8 mouse cellular contexts compared by ENCODE assay signal in genomic region chr1:167270342-167271111, GRCm38 (mm10). TPM values are rescaled to one million over a fixed set of nuclear protein-coding genes. Genes with fewer than 3 reads are reported as not detected.
DNase-seq lines count a peak whose midpoint lies in the region; ATAC-seq and TF ChIP-seq lines count a peak whose summit lies in the region.

No protein-coding gene starts in this region.

- no peaks in the 10 kb centered on the region for H3K36me3 ChIP-seq in limb, embryonic 14.5 days (ENCODE audit: control insufficient read depth, insufficient read depth, low read length)
- H3K36me3 ChIP-seq in neural tube, embryonic 11.5 days (ENCODE audit: control insufficient read depth, insufficient read depth, low read length): no peaks in the 10 kb centered on the region

- peak overlapping the region; percentile 4 for H3K4me3 ChIP-seq in limb, embryonic 14.5 days (replicated peaks; ENCODE audit: low read length)
- no peak overlapping the region for H3K4me3 ChIP-seq in neural tube, embryonic 11.5 days (ENCODE audit: low read depth, low read length)

- no peaks in the 10 kb centered on the region for H3K9me3 ChIP-seq in limb, embryonic 14.5 days (ENCODE audit: control insufficient read depth, low read length)
- no peaks in the 10 kb centered on the region for H3K9me3 ChIP-seq in neural tube, embryonic 11.5 days (ENCODE audit: control insufficient read depth, low read length)

- H3K27ac ChIP-seq in limb, embryonic 14.5 days (replicated peaks; ENCODE audit: low read depth, low read length): peak overlapping the region; percentile 52
- H3K27ac ChIP-seq in neural tube, embryonic 11.5 days (ENCODE audit: low read depth, low read length): no peak overlapping the region

- no peaks in the 10 kb centered on the region for H3K27me3 ChIP-seq in limb, embryonic 14.5 days (ENCODE audit: control insufficient read depth, insufficient read depth, low read length)
- H3K27me3 ChIP-seq in neural tube, embryonic 11.5 days (ENCODE audit: control insufficient read depth, insufficient read depth, low read length): no peaks in the 10 kb centered on the region

- 17% methylated on average over 19 of the region's 19 CpGs for WGBS in limb, embryonic 14.5 days
- 11% methylated on average over 19 of the region's 19 CpGs for WGBS in neural tube, embryonic 11.5 days

- TF ChIP-seq POLR2A in limb, embryonic 14.5 days (IDR thresholded peaks at IDR 0.05; ENCODE audit: borderline replicate concordance, extremely low read depth, insufficient read depth, insufficient read length): no peak

- H3K4me2 ChIP-seq in limb, embryonic 14.5 days (replicated peaks; ENCODE audit: low read depth, low read length, severe bottlenecking): peak overlapping the region; percentile 42
- peak overlapping the region; percentile 24 for H3K4me2 ChIP-seq in neural tube, embryonic 11.5 days (ENCODE audit: low read depth)

- peak; percentile 54 to 56 for DNase-seq in layer of hippocampus, postnatal 10 days (ENCODE audit: low spot score in 2 of 2)
- DNase-seq in layer of hippocampus, postnatal 36 days: no peak
- peak; percentile 95 for DNase-seq in ZHBTc4 (ENCODE audit: low read depth, low spot score)
- peak; percentile 22 to 55 for DNase-seq in gastrocnemius, postnatal 4 days (ENCODE audit: low spot score in 2 of 2)
- DNase-seq in limb, embryonic 14.5 days (ENCODE audit: low spot score): peak; percentile 71
- DNase-seq in neural tube, embryonic 11.5 days (ENCODE audit: low spot score): no peak
- no peak for DNase-seq in adrenal gland, postnatal 36 days
- no peak for DNase-seq in layer of hippocampus, adult 18-20 months (ENCODE audit: low spot score in 2 of 2)

- peak overlapping the region; percentile 17; the same call in 1 of the 2 replicates for H3K9ac ChIP-seq in limb, embryonic 14.5 days (ENCODE audit: low read depth, low read length, severe bottlenecking)
- peak overlapping the region; percentile 18; the same call in 1 of the 2 replicates for H3K9ac ChIP-seq in neural tube, embryonic 11.5 days (ENCODE audit: low read length)

- peak; percentile 62 for ATAC-seq in limb, embryonic 14.5 days (ENCODE audit: low FRiP score, low read depth)
- peak; percentile 22; the same call in 1 of the 2 replicates for ATAC-seq in neural tube, embryonic 11.5 days (ENCODE audit: insufficient read depth, low FRiP score, low TSS enrichment)

- H3K4me1 ChIP-seq in limb, embryonic 14.5 days (ENCODE audit: control insufficient read depth, insufficient read depth, low read length): peaks cover 42% of the 10 kb centered on the region
- H3K4me1 ChIP-seq in neural tube, embryonic 11.5 days (ENCODE audit: control insufficient read depth, insufficient read depth, low read length): peaks cover 29% of the 10 kb centered on the region

RNA-seq across cellular contexts. Expression of gene Uck2, which starts 14.6 kb away (rescaled TPM):
- total RNA-seq in layer of hippocampus, postnatal 10 days (2021): 10 to 100 TPM; 69.5 to 69.9 TPM
- total RNA-seq in layer of hippocampus, postnatal 36 days (2021): 10 to 100 TPM; 38.1 to 39.7 TPM
- total RNA-seq in gastrocnemius, postnatal 4 days (2021): 10 to 100 TPM; 26.9 to 29.9 TPM
- polyA plus RNA-seq in limb, embryonic 14.5 days (2012; rRNA removed): 42.5 and 45.7 TPM in 2 replicates
- polyA plus RNA-seq in limb, embryonic 14.5 days (2014; fragmentation: Nextera tagmentation; extraction: Ambion mirVana): 69.3 and 78.2 TPM in 2 replicates
- polyA plus RNA-seq in neural tube, embryonic 11.5 days (2014; fragmentation: Nextera tagmentation; extraction: Ambion mirVana): 116 and 119 TPM in 2 replicates
- total RNA-seq in adrenal gland, postnatal 36 days (2021): 10 to 100 TPM; 60.6 to 65.0 TPM
- total RNA-seq in layer of hippocampus, adult 18-20 months (2021): 10 to 100 TPM; 28.4 to 35.9 TPM

RNA-seq across cellular contexts. Expression of gene Tmco1, which starts 37.7 kb away (rescaled TPM):
- 10 to 100 TPM; 38.4 to 45.1 TPM for total RNA-seq in layer of hippocampus, postnatal 10 days (2021)
- 10 to 100 TPM; 52.4 to 52.7 TPM for total RNA-seq in layer of hippocampus, postnatal 36 days (2021)
- total RNA-seq in gastrocnemius, postnatal 4 days (2021): 10 to 100 TPM; 45.2 to 50.6 TPM
- 73.4 and 86.4 TPM in 2 replicates for polyA plus RNA-seq in limb, embryonic 14.5 days (2012; rRNA removed)
- 84.6 and 86.5 TPM in 2 replicates for polyA plus RNA-seq in limb, embryonic 14.5 days (2014; fragmentation: Nextera tagmentation; extraction: Ambion mirVana)
- polyA plus RNA-seq in neural tube, embryonic 11.5 days (2014; fragmentation: Nextera tagmentation; extraction: Ambion mirVana): 81.9 and 93.0 TPM in 2 replicates
- total RNA-seq in adrenal gland, postnatal 36 days (2021): 100 to 1,000 TPM; 148 to 170 TPM
- 10 to 100 TPM; 46.8 to 50.3 TPM for total RNA-seq in layer of hippocampus, adult 18-20 months (2021)

Comparison
In these comparisons a context has a peak if more than half of its experiments do, and no peak if none do; other contexts are left out.
1. DNase-seq: peak in layer of hippocampus, postnatal 10 days (2 of 2), ZHBTc4 (single experiment), gastrocnemius, postnatal 4 days (2 of 2) and limb, embryonic 14.5 days (single experiment); none in layer of hippocampus, postnatal 36 days (0 of 2), neural tube, embryonic 11.5 days (single experiment), adrenal gland, postnatal 36 days (0 of 2) and layer of hippocampus, adult 18-20 months (0 of 2).